8 mouse cellular contexts compared by ENCODE assay signal in genomic region chr8:31031721-31032591, GRCm38 (mm10).
A peak's percentile ranks its signal among the peaks of the same experiment; 100 is the strongest.
DNase-seq lines count a peak whose midpoint lies in the region; ATAC-seq and TF ChIP-seq lines count a peak whose summit lies in the region.

No protein-coding gene starts in this region.

- TF ChIP-seq CTCF in layer of hippocampus, adult 2 months (conservative IDR thresholded peaks at IDR 0.05) = peak; percentile 80
- peak; percentile 88 for TF ChIP-seq CTCF in lung, embryonic 14.5 days (IDR thresholded peaks at IDR 0.05; ENCODE audit: low read depth)

- H3K27ac ChIP-seq in forebrain, embryonic 13.5 days = peak overlapping the region; percentile 51; the same call in 1 of the 2 replicates
- H3K27ac ChIP-seq in layer of hippocampus, adult 2 months = peak overlapping the region; percentile 74
- H3K27ac ChIP-seq in lung, embryonic 14.5 days (ENCODE audit: low read depth) = no peak overlapping the region

- H3K4me3 ChIP-seq in forebrain, embryonic 13.5 days = peak overlapping the region; percentile 33
- peak overlapping the region; percentile 49 for H3K4me3 ChIP-seq in layer of hippocampus, adult 2 months
- H3K4me3 ChIP-seq in lung, embryonic 14.5 days (ENCODE audit: low read depth, low read length) = peak overlapping the region; percentile 41

- peak overlapping the region; percentile 51 for H3K9ac ChIP-seq in forebrain, embryonic 13.5 days
- H3K9ac ChIP-seq in lung, embryonic 14.5 days = peak overlapping the region; percentile 4

- H3K36me3 ChIP-seq in forebrain, embryonic 13.5 days (ENCODE audit: poor library complexity, severe bottlenecking) = no peaks in the 10 kb centered on the region
- H3K36me3 ChIP-seq in lung, embryonic 14.5 days (ENCODE audit: insufficient read depth) = no peaks in the 10 kb centered on the region

- peaks cover 20% of the 10 kb centered on the region for H3K4me1 ChIP-seq in forebrain, embryonic 13.5 days
- H3K4me1 ChIP-seq in lung, embryonic 14.5 days (ENCODE audit: insufficient read depth) = no peaks in the 10 kb centered on the region

- no peaks in the 10 kb centered on the region for H3K9me3 ChIP-seq in forebrain, embryonic 13.5 days (replicated peaks)
- no peaks in the 10 kb centered on the region for H3K9me3 ChIP-seq in lung, embryonic 14.5 days (ENCODE audit: low read depth, low read length)

- peak; percentile 71 for DNase-seq in ES-CJ7 (ENCODE audit: low read depth, low spot score)
- DNase-seq in c-Kit-positive CD71-negative TER-119-negative erythroid progenitor cells, embryonic 14.5 days (ENCODE audit: low read depth) = peak; percentile 44
- DNase-seq in heart, postnatal 36 days = peak; percentile 49
- DNase-seq in layer of hippocampus, adult 2 months (ENCODE audit: low spot score in 2 of 2) = peak; percentile 71 to 79
- DNase-seq in lung, embryonic 14.5 days = peak; percentile 85
- peak; percentile 51 for DNase-seq in ovary, postnatal 14 days (ENCODE audit: low spot score)
- peak; percentile 30 to 48 for DNase-seq in thymus, postnatal 36 days

- WGBS in forebrain, embryonic 13.5 days = 3% methylated on average over 24 of the region's 24 CpGs
- WGBS in lung, embryonic 14.5 days = 8% methylated on average over 24 of the region's 24 CpGs

- intact Hi-C loops in heart, postnatal 36 days (cut with DNase I) = loop anchor here (5.0 kb wide), 1 partner anchor 110 kb away; no protein-coding TSS in a partner anchor

- peak overlapping the region; percentile 60 for H3K4me2 ChIP-seq in forebrain, embryonic 13.5 days
- peak overlapping the region; percentile 73 for H3K4me2 ChIP-seq in lung, embryonic 14.5 days

- peak; percentile 91 for ATAC-seq in forebrain, embryonic 13.5 days
- peak; percentile 94 for ATAC-seq in lung, embryonic 14.5 days (ENCODE audit: insufficient read depth)

- 0 out of 2 replicates have a peak, but pooled peaks cover 4% of the 10 kb centered on the region for H3K27me3 ChIP-seq in forebrain, embryonic 13.5 days
- no peaks in the 10 kb centered on the region for H3K27me3 ChIP-seq in lung, embryonic 14.5 days (ENCODE audit: insufficient read depth, low read length)
